Mouse (Mus musculus): ENCODE data around the gene Wdfy4.

Wdfy4 gene

GRCm38 (mm10) chr14:33185068-33185800 lies at the start of gene Wdfy4:
Wdfy4 (minus strand) TSS chr14:33185508.
- DNase-seq = peak; percentile 12

- DNase-seq = no peak
These were observed 46.7 kb upstream of the Wdfy4 start for GRCm38 (mm10) chr14:33232048-33232447.

GRCm38 (mm10) chr14:33231311-33231710 lies 46.0 kb upstream of the Wdfy4 start:
- DNase-seq = no peak

- no peak for DNase-seq
These were observed 45.4 kb upstream of the Wdfy4 start for GRCm38 (mm10) chr14:33230672-33231071.

- no peak for DNase-seq
These were observed 39.9 kb upstream of the Wdfy4 start for GRCm38 (mm10) chr14:33225235-33225634.

- no peak for DNase-seq
These were observed 31.3 kb upstream of the Wdfy4 start for GRCm38 (mm10) chr14:33216343-33217208.

- no peak for DNase-seq
These were observed 29.9 kb upstream of the Wdfy4 start for GRCm38 (mm10) chr14:33215163-33215562.

GRCm38 (mm10) chr14:33214767-33215128 lies 29.4 kb upstream of the Wdfy4 start:
- DNase-seq = no peak

GRCm38 (mm10) chr14:33213823-33214766 lies 28.8 kb upstream of the Wdfy4 start, which contains the start of gene Arhgap22:
Arhgap22 (plus strand) TSS chr14:33214026.
- peak; percentile 85 for DNase-seq

- DNase-seq = no peak
These were observed 27.6 kb upstream of the Wdfy4 start for GRCm38 (mm10) chr14:33212958-33213309.

GRCm38 (mm10) chr14:33212271-33212957 lies 27.1 kb upstream of the Wdfy4 start:
- DNase-seq = no peak

GRCm38 (mm10) chr14:33210806-33211205 lies 25.5 kb upstream of the Wdfy4 start:
- DNase-seq = no peak

- DNase-seq = no peak
These were observed 23.0 kb upstream of the Wdfy4 start for GRCm38 (mm10) chr14:33208331-33208730.

GRCm38 (mm10) chr14:33207011-33207410 lies 21.7 kb upstream of the Wdfy4 start:
- DNase-seq = peak; percentile 55

GRCm38 (mm10) chr14:33205280-33205965 lies 20.1 kb upstream of the Wdfy4 start:
- DNase-seq = no peak

- DNase-seq = no peak
These were observed 18.5 kb upstream of the Wdfy4 start for GRCm38 (mm10) chr14:33203777-33204176.

GRCm38 (mm10) chr14:33202885-33203284 lies 17.6 kb upstream of the Wdfy4 start:
- DNase-seq = no peak

GRCm38 (mm10) chr14:33202161-33202560 lies 16.9 kb upstream of the Wdfy4 start:
- DNase-seq = no peak

GRCm38 (mm10) chr14:33194241-33194640 lies 8.9 kb upstream of the Wdfy4 start:
- DNase-seq = no peak

- no peak for DNase-seq
These were observed 8.5 kb upstream of the Wdfy4 start for GRCm38 (mm10) chr14:33193762-33194161.

GRCm38 (mm10) chr14:33190646-33191045 lies 5.3 kb upstream of the Wdfy4 start:
- DNase-seq = no peak

All from thymus, postnatal 4 days (tissue).